Mouse (Mus musculus) heart, postnatal 0 days (tissue): ENCODE measurements around the gene Ssbp2.

Source experiments
- CTCF ChIP-seq: IDR thresholded peaks from 2 replicates; pipeline ENCODE4 v1.5.1; 2016; ENCODE audit warnings: antibody characterized with exemption, control low read depth, low read depth
- EP300 ChIP-seq: IDR thresholded peaks from 2 replicates; pipeline ENCODE4 v1.6.1; 2016; ENCODE audit warnings: antibody characterized with exemption, low read depth

DNA sequence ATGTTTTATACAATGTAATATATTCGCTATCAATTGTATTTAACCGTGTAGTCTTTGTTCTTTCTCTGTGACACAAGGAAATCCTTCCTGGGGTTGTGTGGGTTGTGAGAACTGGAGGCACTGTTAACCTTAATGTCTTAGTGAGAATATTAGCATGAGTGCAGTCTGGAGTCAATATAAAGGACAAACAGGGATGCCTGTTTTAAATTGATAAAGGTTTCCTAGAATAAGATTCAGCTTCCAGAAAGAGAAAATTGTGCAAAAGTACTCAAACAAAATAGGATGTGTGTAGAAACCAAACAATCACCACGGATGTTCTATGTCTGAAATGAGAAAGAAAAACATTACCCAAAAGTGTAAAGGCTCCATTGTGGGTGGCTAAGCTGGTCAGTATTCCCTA, 3.3 kb upstream of the Ssbp2 start:
- no peak for TF ChIP-seq CTCF
- no peak for TF ChIP-seq EP300
